Mouse (Mus musculus): ENCODE results near the gene Gm5346. TPM values are rescaled to one million over a fixed set of nuclear protein-coding genes. Genes with fewer than 3 reads are reported as not detected.

Gm5346 gene
- not detected for total RNA-seq (2023)

DNA sequence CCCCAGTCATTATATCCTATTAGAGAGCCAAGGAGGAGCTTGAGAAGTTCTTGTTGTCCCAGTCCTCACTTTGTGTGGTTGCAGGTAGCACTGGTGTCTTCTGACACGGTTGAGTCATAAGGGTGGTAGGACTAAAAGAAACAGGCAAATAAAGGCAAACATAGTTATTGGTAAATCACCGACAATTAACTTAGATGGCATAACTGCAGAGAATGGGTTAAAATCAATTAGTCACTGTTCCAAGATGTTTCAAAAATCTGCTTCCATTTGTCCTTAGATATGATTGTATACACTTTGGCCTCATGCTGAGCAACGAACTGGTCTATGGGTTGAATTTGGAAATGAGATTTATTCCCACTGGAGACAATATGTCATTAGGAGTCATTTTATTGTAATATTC, at the start of gene Gm5346:
Gm5346 (minus strand) TSS at position 101 of the 400 bp plus-strand sequence.

DNA sequence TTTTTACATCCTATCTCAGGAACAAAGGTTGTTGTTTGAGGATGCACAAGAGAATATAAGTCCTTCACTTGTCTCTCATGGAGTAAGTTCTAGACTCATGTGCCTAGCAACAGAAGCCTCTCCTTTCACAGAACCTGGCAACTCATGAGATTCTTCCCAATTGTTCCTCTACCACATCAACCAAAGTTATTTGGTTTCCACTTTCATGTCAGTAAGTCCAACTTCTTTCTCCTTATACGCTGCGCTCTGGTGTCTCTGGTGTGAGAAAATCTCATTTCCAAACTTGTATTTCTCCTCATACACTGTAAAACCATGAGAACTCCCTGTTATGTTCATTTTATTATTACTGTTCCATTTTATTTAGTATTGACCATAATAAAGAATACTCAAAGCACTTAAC, 50.5 kb downstream of the Gm5346 start, which contains the start of gene Adam26a:
Adam26a (minus strand) TSS at position 101 of the 400 bp plus-strand sequence.

Other genes with a start within 250 kb of the Gm5346 start
- not detected for gene Adam26b, start 99.2 kb downstream of the Gm5346 start, total RNA-seq (2023)
- not detected for gene Adam26a, start 50.6 kb downstream of the Gm5346 start, total RNA-seq (2023)
- not detected for gene Adam34, start 82.8 kb upstream of the Gm5346 start, total RNA-seq (2023)

Data from neutrophil, adult 59 days (primary cell).